ENCODE assay signal across 9 mouse cellular contexts in genomic region chr12:91799379-91799773, GRCm38 (mm10). TPM values are rescaled to one million over a fixed set of nuclear protein-coding genes. Genes with fewer than 3 reads are reported as not detected.
DNase-seq lines count a peak whose midpoint lies in the region; ATAC-seq and TF ChIP-seq lines count a peak whose summit lies in the region.
"Had no signal": no experiment of that assay in that cellular context is flagged by ENCODE, and none has a peak within 500 bp of the region (broad histone marks: within the 10 kb centered on the region; RNA-seq: fewer than 3 reads in every experiment).

No protein-coding gene starts in this region.

- H3K9me3 ChIP-seq in hindbrain, embryonic 11.5 days (ENCODE audit: control insufficient read depth, low read length) = no peaks in the 10 kb centered on the region
- H3K9me3 ChIP-seq in hindbrain, embryonic 16.5 days (ENCODE audit: control insufficient read depth, low read length) = no peaks in the 10 kb centered on the region
- H3K9me3 ChIP-seq: kidney, embryonic 15.5 days had no signal

- no peak for ATAC-seq in hindbrain, embryonic 11.5 days (ENCODE audit: low FRiP score)
- ATAC-seq in hindbrain, embryonic 16.5 days = no peak
- no peak for ATAC-seq in erythroid progenitor cell, adult 5-6 weeks (replicated peaks; ENCODE audit: low FRiP score, poor library complexity, severe bottlenecking)

- intact Hi-C loops in left cerebral cortex, postnatal 36 days (cut with DNase I) = loop anchor here (2.0 kb wide), 2 partner anchors 159 to 399 kb away; no protein-coding TSS in a partner anchor

- H3K27ac ChIP-seq in hindbrain, embryonic 11.5 days (ENCODE audit: low read depth, low read length) = no peak overlapping the region
- no peak overlapping the region for H3K27ac ChIP-seq in hindbrain, embryonic 16.5 days (ENCODE audit: low read depth, low read length)
- no peak overlapping the region for H3K27ac ChIP-seq in cortical plate, adult 2 months (ENCODE audit: insufficient read depth, low read length)
- H3K27ac ChIP-seq: kidney, embryonic 15.5 days had no signal

- peak; percentile 41; the same call in 1 of the 2 replicates for TF ChIP-seq CTCF in cortical plate, adult 2 months (IDR thresholded peaks at IDR 0.05; ENCODE audit: extremely low read depth, insufficient read depth, low read length)

- no peaks in the 10 kb centered on the region for H3K27me3 ChIP-seq in hindbrain, embryonic 11.5 days (ENCODE audit: control insufficient read depth, insufficient read depth, low read length)
- H3K27me3 ChIP-seq in hindbrain, embryonic 16.5 days (replicated peaks; ENCODE audit: control insufficient read depth, insufficient read depth, low read length) = no peaks in the 10 kb centered on the region
- H3K27me3 ChIP-seq: kidney, embryonic 15.5 days had no signal

- H3K4me1 ChIP-seq in hindbrain, embryonic 11.5 days (replicated peaks; ENCODE audit: control insufficient read depth, insufficient read depth, low read length) = no peaks in the 10 kb centered on the region
- H3K4me1 ChIP-seq in hindbrain, embryonic 16.5 days (ENCODE audit: control insufficient read depth, insufficient read depth, low read depth, low read length) = no peaks in the 10 kb centered on the region
- H3K4me1 ChIP-seq in cortical plate, adult 2 months (ENCODE audit: control insufficient read depth, insufficient read depth, low read length) = no peaks in the 10 kb centered on the region
- H3K4me1 ChIP-seq: kidney, embryonic 15.5 days had no signal

- peak; percentile 65 for DNase-seq in hindbrain, embryonic 11.5 days (ENCODE audit: low spot score)
- peak; percentile 49 for DNase-seq in thymus, postnatal 0 days (ENCODE audit: low spot score)
- no peak for DNase-seq in thymus, postnatal 4 days
- no peak for DNase-seq in left cerebral cortex, postnatal 36 days (ENCODE audit: low spot score in 2 of 2)
- DNase-seq in right cerebral cortex, adult 18-20 months = no peak

- no peak for TF ChIP-seq POLR2A in cortical plate, adult 2 months (IDR thresholded peaks at IDR 0.05; ENCODE audit: extremely low read depth, insufficient read depth, low read length)

- H3K4me3 ChIP-seq in hindbrain, embryonic 11.5 days (ENCODE audit: low read depth, low read length) = no peak overlapping the region
- H3K4me3 ChIP-seq in hindbrain, embryonic 16.5 days (ENCODE audit: low read length) = no peak overlapping the region
- H3K4me3 ChIP-seq in cortical plate, adult 2 months (ENCODE audit: insufficient read depth, low read length) = no peak overlapping the region
- H3K4me3 ChIP-seq: kidney, embryonic 15.5 days had no signal

- no peak overlapping the region for H3K4me2 ChIP-seq in hindbrain, embryonic 11.5 days (replicated peaks; ENCODE audit: low read depth, low read length)
- no peak overlapping the region for H3K4me2 ChIP-seq in hindbrain, embryonic 16.5 days (ENCODE audit: low read length)
- H3K4me2 ChIP-seq: kidney, embryonic 15.5 days had no signal

- WGBS in hindbrain, embryonic 11.5 days = 20% methylated on average over 6 of the region's 6 CpGs
- 19% methylated on average over 6 of the region's 6 CpGs for WGBS in hindbrain, embryonic 16.5 days

- H3K36me3 ChIP-seq in hindbrain, embryonic 11.5 days (ENCODE audit: control insufficient read depth, insufficient read depth, low read length) = no peaks in the 10 kb centered on the region
- no peaks in the 10 kb centered on the region for H3K36me3 ChIP-seq in hindbrain, embryonic 16.5 days (ENCODE audit: control insufficient read depth, insufficient read depth, low read length)
- H3K36me3 ChIP-seq: kidney, embryonic 15.5 days had no signal

- no peak overlapping the region for H3K9ac ChIP-seq in hindbrain, embryonic 11.5 days (ENCODE audit: low read depth, low read length)
- H3K9ac ChIP-seq in hindbrain, embryonic 16.5 days (ENCODE audit: low read depth, low read length) = no peak overlapping the region
- H3K9ac ChIP-seq: kidney, embryonic 15.5 days had no signal

RNA-seq across cellular contexts. Expression of gene Ston2, which starts 11.2 kb away (rescaled TPM):
- polyA plus RNA-seq in hindbrain, embryonic 11.5 days (2014; fragmentation: Nextera tagmentation; extraction: Ambion mirVana) = 6.8 and 10.5 TPM in 2 replicates
- polyA plus RNA-seq in hindbrain, embryonic 16.5 days (2015; fragmentation: Nextera tagmentation; extraction: Ambion mirVana) = 7.1 and 8.0 TPM in 2 replicates
- 7.6 and 7.9 TPM in 2 replicates for polyA plus RNA-seq in thymus, postnatal 0 days (2015; fragmentation: Nextera tagmentation; extraction: Ambion mirVana)
- polyA plus RNA-seq in cortical plate, adult 2 months (2012; rRNA removed) = 11.3 and 11.6 TPM in 2 replicates
- 0.84 TPM in 1 of 2 replicates, not detected in the other for total RNA-seq in erythroid progenitor cell, adult 5-6 weeks (2015; ENCODE audit: low replicate concordance)
- total RNA-seq in erythroid progenitor cell, adult 5-6 weeks (2017; ENCODE audit: low replicate concordance) = 0.90 and 1.1 TPM in 2 replicates
- total RNA-seq in left cerebral cortex, postnatal 36 days (2021) = 10 to 100 TPM; 14.9 to 16.9 TPM

RNA-seq across cellular contexts. Expression of gene Sel1l, which starts 49.6 kb away (rescaled TPM):
- 76.3 and 82.7 TPM in 2 replicates for polyA plus RNA-seq in hindbrain, embryonic 11.5 days (2014; fragmentation: Nextera tagmentation; extraction: Ambion mirVana)
- polyA plus RNA-seq in hindbrain, embryonic 16.5 days (2015; fragmentation: Nextera tagmentation; extraction: Ambion mirVana) = 92.4 and 94.8 TPM in 2 replicates
- 53.7 and 61.0 TPM in 2 replicates for polyA plus RNA-seq in thymus, postnatal 0 days (2015; fragmentation: Nextera tagmentation; extraction: Ambion mirVana)
- 98.9 and 107 TPM in 2 replicates for polyA plus RNA-seq in cortical plate, adult 2 months (2012; rRNA removed)
- 14.7 and 41.4 TPM in 2 replicates for total RNA-seq in erythroid progenitor cell, adult 5-6 weeks (2015; ENCODE audit: low replicate concordance)
- total RNA-seq in erythroid progenitor cell, adult 5-6 weeks (2017; ENCODE audit: low replicate concordance) = 35.0 and 41.4 TPM in 2 replicates
- total RNA-seq in left cerebral cortex, postnatal 36 days (2021) = 100 to 1,000 TPM; 142 to 171 TPM

Comparison
In these comparisons a context has a peak if more than half of its experiments do, and no peak if none do; other contexts are left out.
1. DNase-seq: peak in hindbrain, embryonic 11.5 days (single experiment) and thymus, postnatal 0 days (single experiment); none in thymus, postnatal 4 days (single experiment), left cerebral cortex, postnatal 36 days (0 of 2) and right cerebral cortex, adult 18-20 months (single experiment).